Mouse (Mus musculus) lung, postnatal 0 days (tissue): ENCODE results near the gene Nosip. TPM values are rescaled to one million over a fixed set of nuclear protein-coding genes. Genes with fewer than 3 reads are reported as not detected.
"Not testable (repeated sequence)": the region's sequence is repeated elsewhere in the genome, so short reads cannot be mapped to it uniquely, and the experiment has no call there.

Source experiments
- ATAC-seq: fragments of 200-750 bp; cut with Nextera tagmentation; 2 replicates; pipeline ENCODE4 v1.8.0; 2017; ENCODE audit warnings: moderate library complexity
- DNase-seq: peaks from one replicate; pipeline ENCODE4 v3.0.0-alpha.2; 2016; ENCODE audit warnings: low spot score
- H3K27ac ChIP-seq: fragments of 300-500 bp; sonication (generic); 2 replicates; pipeline ENCODE4 v1.5.1; 2014; ENCODE audit warnings: antibody characterized with exemption, mild to moderate bottlenecking, low read length, mixed read lengths
- H3K27me3 ChIP-seq: fragments of 300-500 bp; sonication (generic); replicated peaks from 2 replicates; pipeline ENCODE4 v1.6.1; 2014; ENCODE audit warnings: low read length, mixed read lengths; ENCODE audit not compliant: insufficient read depth
- H3K36me3 ChIP-seq: fragments of 300-500 bp; sonication (generic); 2 replicates; pipeline ENCODE4 v1.6.1; 2014; ENCODE audit warnings: low read length, mixed read lengths; ENCODE audit not compliant: insufficient read depth
- H3K4me1 ChIP-seq: fragments of 300-500 bp; sonication (generic); 2 replicates; pipeline ENCODE4 v1.6.1; 2014; ENCODE audit warnings: antibody characterized with exemption, low read depth, low read length, mixed read lengths; ENCODE audit not compliant: insufficient read depth
- H3K4me2 ChIP-seq: fragments of 300-500 bp; sonication (generic); replicated peaks from 2 replicates; pipeline ENCODE4 v1.6.1; 2014; ENCODE audit warnings: low read depth, mild to moderate bottlenecking, low read length, moderate library complexity, mixed read lengths
- H3K4me3 ChIP-seq: fragments of 300-500 bp; sonication (generic); 2 replicates; pipeline ENCODE4 v1.5.1; 2014; ENCODE audit warnings: low read depth, low read length
- H3K9ac ChIP-seq: fragments of 300-500 bp; sonication (generic); replicated peaks from 2 replicates; pipeline ENCODE4 v1.6.1; 2014; ENCODE audit warnings: low read depth, mild to moderate bottlenecking
- H3K9me3 ChIP-seq: fragments of 300-500 bp; sonication (generic); 2 replicates; pipeline ENCODE4 v1.6.1; 2016; ENCODE audit warnings: low read length, mixed read lengths
- CTCF ChIP-seq: IDR thresholded peaks from 2 replicates; pipeline ENCODE4 v1.5.1; 2016; ENCODE audit warnings: antibody characterized with exemption, mild to moderate bottlenecking
- EP300 ChIP-seq: IDR thresholded peaks from 2 replicates; pipeline ENCODE4 v1.6.1; 2016; ENCODE audit warnings: antibody characterized with exemption, mild to moderate bottlenecking, control low read depth
- WGBS: fragments of 180-500 bp; shearing (Covaris S2); extraction: QIAGEN DNeasy Blood & Tissue Kit; methylation state at CpG from one replicate; pipeline ENCODE4 v1.1.7; 2014; 5-methylcytosine and 5-hydroxymethylcytosine counted together
- polyA plus RNA-seq: library from polyadenylated mRNA; unstranded; fragments of >200 nt; fragmentation: Nextera tagmentation; extraction: Ambion mirVana; gene quantifications from 2 replicates; pipeline ENCODE4 v1.2.1, GENCODE M21; 2015

Nosip gene
- polyA plus RNA-seq, 1 experiment from 2014 or later, result 62.8 TPM

GRCm38 (mm10) chr7:45093516-45093905, 31.3 kb downstream of the Nosip start:
- no peaks in the 10 kb centered on the region for H3K36me3 ChIP-seq
- H3K9ac ChIP-seq, result no peak overlapping the region
- H3K27ac ChIP-seq, result peak overlapping the region; percentile 2; the same call in 1 of the 2 replicates
- no peak overlapping the region for H3K4me3 ChIP-seq
- H3K27me3 ChIP-seq, result no peaks in the 10 kb centered on the region
- DNase-seq (peak; percentile 53), ATAC-seq (no peak)
- H3K9me3 ChIP-seq, result no peaks in the 10 kb centered on the region
- no peak overlapping the region for H3K4me2 ChIP-seq
- WGBS, result 34% methylated on average over 16 of the region's 18 CpGs
- no peak for TF ChIP-seq CTCF
- no peak for TF ChIP-seq EP300
- no peaks in the 10 kb centered on the region for H3K4me1 ChIP-seq

- Histone ChIP-seq H3K36me3 (no peaks in the 10 kb centered on the region), H3K9me3 (no peaks in the 10 kb centered on the region), H3K9ac (no peak overlapping the region), H3K27me3 (no peaks in the 10 kb centered on the region), H3K4me2 (no peak overlapping the region), H3K4me1 (no peaks in the 10 kb centered on the region), H3K4me3 (no peak overlapping the region), H3K27ac (no peak overlapping the region)
- no peak for DNase-seq
- TF ChIP-seq CTCF (no peak), EP300 (no peak)
- WGBS, result 36% methylated on average over 7 of the region's 7 CpGs
- ATAC-seq, result no peak
Observed at GRCm38 (mm10) chr7:45094121-45094520, 31.9 kb downstream of the Nosip start.

GRCm38 (mm10) chr7:45095367-45095766, 33.1 kb downstream of the Nosip start:
- WGBS, result 71% methylated on average over 6 of the region's 6 CpGs
- ATAC-seq (no peak), DNase-seq (no peak)
- TF ChIP-seq CTCF, result no peak
- TF ChIP-seq EP300, result no peak
- no peak overlapping the region for H3K4me2 ChIP-seq
- no peak overlapping the region for H3K4me3 ChIP-seq
- H3K9me3 ChIP-seq, result no peaks in the 10 kb centered on the region
- H3K9ac ChIP-seq, result no peak overlapping the region
- no peaks in the 10 kb centered on the region for H3K36me3 ChIP-seq
- H3K27ac ChIP-seq, result no peak overlapping the region
- no peaks in the 10 kb centered on the region for H3K27me3 ChIP-seq
- no peaks in the 10 kb centered on the region for H3K4me1 ChIP-seq

- H3K4me1 ChIP-seq, H3K4me3 ChIP-seq, H3K36me3 ChIP-seq, H3K9me3 ChIP-seq, DNase-seq, H3K9ac ChIP-seq, H3K27ac ChIP-seq, H3K4me2 ChIP-seq, H3K27me3 ChIP-seq, ATAC-seq: not testable (repeated sequence)
- 91% methylated on average over 14 of the region's 14 CpGs for WGBS
Observed at GRCm38 (mm10) chr7:45095965-45096364, 33.7 kb downstream of the Nosip start.

- TF ChIP-seq EP300 (no peak), CTCF (no peak)
- Histone ChIP-seq H3K9ac (no peak overlapping the region), H3K9me3 (no peaks in the 10 kb centered on the region), H3K4me2 (no peak overlapping the region), H3K4me1 (no peaks in the 10 kb centered on the region), H3K27ac (peak overlapping the region; percentile 14; the same call in 1 of the 2 replicates), H3K27me3 (no peaks in the 10 kb centered on the region), H3K4me3 (no peak overlapping the region), H3K36me3 (no peaks in the 10 kb centered on the region)
- DNase-seq, result peak; percentile 31
- peak; percentile 23; the same call in 1 of the 2 replicates for ATAC-seq
- 51% methylated on average over 6 of the region's 6 CpGs for WGBS
Observed at GRCm38 (mm10) chr7:45097479-45097878, 35.2 kb downstream of the Nosip start.

- no peak overlapping the region for H3K4me2 ChIP-seq
- H3K27me3 ChIP-seq, result no peaks in the 10 kb centered on the region
- H3K36me3 ChIP-seq, result no peaks in the 10 kb centered on the region
- WGBS, result 83% methylated on average over 8 of the region's 8 CpGs
- no peak for ATAC-seq
- TF ChIP-seq CTCF, result peak; percentile 54
- TF ChIP-seq EP300, result no peak
- no peak for DNase-seq
- no peak overlapping the region for H3K27ac ChIP-seq
- peaks cover 4% of the 10 kb centered on the region; the same call in 1 of the 2 replicates for H3K4me1 ChIP-seq
- H3K4me3 ChIP-seq, result no peak overlapping the region
- H3K9ac ChIP-seq, result no peak overlapping the region
- no peaks in the 10 kb centered on the region for H3K9me3 ChIP-seq
Observed at GRCm38 (mm10) chr7:45098541-45099240, 36.5 kb downstream of the Nosip start.

GRCm38 (mm10) chr7:45100046-45100445, 37.8 kb downstream of the Nosip start:
- Histone ChIP-seq H3K27ac (no peak overlapping the region), H3K4me3 (no peak overlapping the region), H3K9me3 (no peaks in the 10 kb centered on the region), H3K27me3 (no peaks in the 10 kb centered on the region), H3K36me3 (no peaks in the 10 kb centered on the region), H3K9ac (no peak overlapping the region), H3K4me2 (no peak overlapping the region), H3K4me1 (peaks cover 4% of the 10 kb centered on the region; the same call in 1 of the 2 replicates)
- no peak for TF ChIP-seq EP300
- no peak for TF ChIP-seq CTCF
- 71% methylated on average over 6 of the region's 6 CpGs for WGBS
- ATAC-seq (no peak), DNase-seq (no peak)
